Mouse (Mus musculus): Measurements from ENCODE around the gene Tmem30a.

The Tmem30a gene

GRCm38 (mm10) chr9:79795076-79795475 lies 1.8 kb upstream of the Tmem30a start:
- no peak for DNase-seq (ENCODE audit: low read depth, low spot score)

- peak; percentile 54 for DNase-seq (ENCODE audit: low read depth, low spot score)
Measured at GRCm38 (mm10) chr9:79785794-79786085, 7.6 kb downstream of the Tmem30a start.

GRCm38 (mm10) chr9:79784934-79785793 lies 8.1 kb downstream of the Tmem30a start:
- DNase-seq (ENCODE audit: low read depth, low spot score), result no peak

GRCm38 (mm10) chr9:79784439-79784838 lies 8.9 kb downstream of the Tmem30a start:
- no peak for DNase-seq (ENCODE audit: low read depth, low spot score)

GRCm38 (mm10) chr9:79779354-79779753 lies 14.0 kb downstream of the Tmem30a start:
- peak; percentile 39 for DNase-seq (ENCODE audit: low read depth, low spot score)

- DNase-seq (ENCODE audit: low read depth, low spot score), result no peak
Measured at GRCm38 (mm10) chr9:79766991-79767545, 26.2 kb downstream of the Tmem30a start.

- no peak for DNase-seq (ENCODE audit: low read depth, low spot score)
Measured at GRCm38 (mm10) chr9:79765329-79765728, 28.0 kb downstream of the Tmem30a start.

GRCm38 (mm10) chr9:79762519-79762918 lies 30.8 kb downstream of the Tmem30a start:
- no peak for DNase-seq (ENCODE audit: low read depth, low spot score)

GRCm38 (mm10) chr9:79760076-79760475 lies 33.2 kb downstream of the Tmem30a start:
- no peak for DNase-seq (ENCODE audit: low read depth, low spot score)

- peak; percentile 99 for DNase-seq (ENCODE audit: low read depth, low spot score)
Measured at GRCm38 (mm10) chr9:79759385-79760005, 33.8 kb downstream of the Tmem30a start, which contains the start of gene Cox7a2. Gene Cox7a2 (minus strand): TSS chr9:79759878.

- DNase-seq (ENCODE audit: low read depth, low spot score), result no peak
Measured at GRCm38 (mm10) chr9:79755311-79755710, 38.0 kb downstream of the Tmem30a start.

GRCm38 (mm10) chr9:79751846-79752245 lies 41.5 kb downstream of the Tmem30a start:
- no peak for DNase-seq (ENCODE audit: low read depth, low spot score)

- DNase-seq (ENCODE audit: low read depth, low spot score), result no peak
Measured at GRCm38 (mm10) chr9:79750709-79751108, 42.6 kb downstream of the Tmem30a start.

- DNase-seq (ENCODE audit: low read depth, low spot score), result no peak
Measured at GRCm38 (mm10) chr9:79745036-79745435, 48.3 kb downstream of the Tmem30a start.

- DNase-seq (ENCODE audit: low read depth, low spot score), result no peak
Measured at GRCm38 (mm10) chr9:79735608-79736007, 57.7 kb downstream of the Tmem30a start.

GRCm38 (mm10) chr9:79730301-79730700 lies 63.0 kb downstream of the Tmem30a start:
- DNase-seq (ENCODE audit: low read depth, low spot score), result no peak

GRCm38 (mm10) chr9:79723090-79723489 lies 70.2 kb downstream of the Tmem30a start:
- peak; percentile 58 for DNase-seq (ENCODE audit: low read depth, low spot score)

- DNase-seq (ENCODE audit: low read depth, low spot score), result peak; percentile 74
Measured at GRCm38 (mm10) chr9:79721056-79721455, 72.3 kb downstream of the Tmem30a start.

- no peak for DNase-seq (ENCODE audit: low read depth, low spot score)
Measured at GRCm38 (mm10) chr9:79720143-79720542, 73.2 kb downstream of the Tmem30a start.

GRCm38 (mm10) chr9:79719451-79719850 lies 73.9 kb downstream of the Tmem30a start:
- DNase-seq (ENCODE audit: low read depth, low spot score), result no peak
